Mouse (Mus musculus) heart, embryonic 13.5 days (tissue): ENCODE measurements around the gene Arsa. TPM values are rescaled to one million over a fixed set of nuclear protein-coding genes. Genes with fewer than 3 reads are reported as not detected.

Experiments
- ATAC-seq: fragments of 200-750 bp; cut with Nextera tagmentation; 2 replicates; pipeline ENCODE4 v1.8.0; 2017; ENCODE audit warnings: moderate TSS enrichment; ENCODE audit not compliant: insufficient number of reproducible peaks, low FRiP score, low TSS enrichment; ENCODE audit errors: extremely low read depth
- H3K27ac ChIP-seq: fragments of 300-500 bp; sonication (generic); replicated peaks from 2 replicates; pipeline ENCODE4 v1.5.1; 2015; ENCODE audit warnings: moderate library complexity, mild to moderate bottlenecking, inconsistent platforms
- H3K27me3 ChIP-seq: fragments of 300-500 bp; sonication (generic); replicated peaks from 2 replicates; pipeline ENCODE4 v1.6.1; 2015; ENCODE audit warnings: mild to moderate bottlenecking, inconsistent platforms
- H3K36me3 ChIP-seq: fragments of 300-500 bp; sonication (generic); 2 replicates; pipeline ENCODE4 v1.6.1; 2015; ENCODE audit warnings: mild to moderate bottlenecking, inconsistent platforms
- H3K4me1 ChIP-seq: fragments of 300-500 bp; sonication (generic); 2 replicates; pipeline ENCODE4 v1.6.1; 2015; ENCODE audit warnings: inconsistent platforms
- H3K4me2 ChIP-seq: fragments of 300-500 bp; sonication (generic); 2 replicates; pipeline ENCODE4 v1.6.1; 2015; ENCODE audit warnings: inconsistent platforms, mild to moderate bottlenecking, moderate library complexity
- H3K4me3 ChIP-seq: fragments of 300-500 bp; sonication (generic); 2 replicates; pipeline ENCODE4 v1.5.1; 2015; ENCODE audit warnings: moderate library complexity, mild to moderate bottlenecking, inconsistent platforms
- H3K9ac ChIP-seq: fragments of 300-500 bp; sonication (generic); 2 replicates; pipeline ENCODE4 v1.6.1; 2015; ENCODE audit warnings: inconsistent platforms, mild to moderate bottlenecking, moderate library complexity
- H3K9me3 ChIP-seq: fragments of 300-500 bp; sonication (generic); 2 replicates; pipeline ENCODE4 v1.6.1; 2016; ENCODE audit warnings: inconsistent platforms
- WGBS: fragments of 180-500 bp; shearing (Covaris S2); methylation state at CpG from one replicate; pipeline ENCODE4 v1.1.7; 2015; ENCODE audit warnings: mixed read lengths; 5-methylcytosine and 5-hydroxymethylcytosine counted together
- polyA plus RNA-seq: library from polyadenylated mRNA; unstranded; fragments of >200 nt; fragmentation: Nextera tagmentation; extraction: Ambion mirVana; gene quantifications from 2 replicates; pipeline ENCODE4 v1.2.1, GENCODE M21; 2015

Arsa gene
- polyA plus RNA-seq, 1 experiment from 2014 or later: 15.1 TPM

DNA sequence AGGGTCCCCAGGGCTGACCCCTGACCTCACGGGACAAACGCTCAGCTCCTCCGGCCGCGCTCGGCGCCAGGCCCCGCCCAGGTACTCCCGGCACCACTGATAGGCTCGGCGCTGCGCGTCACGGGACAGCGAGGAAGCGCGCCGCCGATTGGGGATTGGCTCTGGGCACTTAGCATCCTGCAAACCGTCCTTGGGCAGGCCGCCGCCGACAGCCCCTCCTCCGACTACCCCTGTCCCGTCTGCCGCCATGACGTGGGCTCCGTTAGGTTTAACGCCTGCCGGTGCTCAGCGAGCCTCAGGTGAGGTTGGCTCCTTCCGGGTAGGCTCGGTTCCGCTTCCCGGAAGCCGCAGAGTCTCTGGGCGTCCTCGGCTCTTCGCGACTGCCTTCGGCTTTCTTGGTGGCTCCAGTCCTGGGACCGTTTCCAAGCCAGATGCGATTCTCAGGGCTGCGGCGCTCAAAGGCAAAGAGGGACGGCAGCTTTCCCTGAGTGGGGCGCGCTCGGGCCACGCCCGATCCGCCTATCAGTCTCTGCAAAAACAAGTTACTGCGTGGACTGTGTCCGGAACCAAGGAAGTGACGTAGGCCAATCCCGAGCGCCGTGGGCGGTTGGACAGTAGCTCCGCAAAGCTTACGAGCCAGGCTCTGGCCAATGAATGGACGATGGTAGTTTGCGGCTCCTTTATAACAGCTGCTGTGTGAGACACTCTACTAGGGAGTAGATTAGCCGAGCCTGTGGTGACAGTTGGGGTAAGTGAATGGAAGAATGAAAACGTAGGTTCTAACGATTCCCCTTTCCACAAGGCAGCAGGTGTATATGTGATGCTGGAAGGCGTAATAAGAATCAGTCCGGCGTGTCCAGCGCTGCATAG, 47.6 kb downstream of the Arsa start, which contains the start of the genes C730034F03Rik, Gm44502 and Chkb:
TSS of gene C730034F03Rik (plus strand) at position 238 of the 870 bp plus-strand sequence.
TSS of gene Gm44502 (minus strand) at position 345 of the 870 bp plus-strand sequence.
TSS of gene Chkb (minus strand) at position 557 of the 870 bp plus-strand sequence.
- no peaks in the 10 kb centered on the region for H3K27me3 ChIP-seq
- peak within 1 kb of the TSS; percentile 78 for H3K4me3 ChIP-seq
- H3K9ac ChIP-seq: peak within 1 kb of the TSS; percentile 87
- peaks cover 25% of the 10 kb centered on the region for H3K36me3 ChIP-seq
- peak within 1 kb of the TSS; percentile 93 for H3K4me2 ChIP-seq
- no peaks in the 10 kb centered on the region for H3K9me3 ChIP-seq
- peaks cover 47% of the 10 kb centered on the region for H3K4me1 ChIP-seq
- ATAC-seq: peak; percentile 85
- under 1% methylated on average over 70 of the region's 70 CpGs for WGBS
- peak within 1 kb of the TSS; percentile 98 for H3K27ac ChIP-seq

DNA sequence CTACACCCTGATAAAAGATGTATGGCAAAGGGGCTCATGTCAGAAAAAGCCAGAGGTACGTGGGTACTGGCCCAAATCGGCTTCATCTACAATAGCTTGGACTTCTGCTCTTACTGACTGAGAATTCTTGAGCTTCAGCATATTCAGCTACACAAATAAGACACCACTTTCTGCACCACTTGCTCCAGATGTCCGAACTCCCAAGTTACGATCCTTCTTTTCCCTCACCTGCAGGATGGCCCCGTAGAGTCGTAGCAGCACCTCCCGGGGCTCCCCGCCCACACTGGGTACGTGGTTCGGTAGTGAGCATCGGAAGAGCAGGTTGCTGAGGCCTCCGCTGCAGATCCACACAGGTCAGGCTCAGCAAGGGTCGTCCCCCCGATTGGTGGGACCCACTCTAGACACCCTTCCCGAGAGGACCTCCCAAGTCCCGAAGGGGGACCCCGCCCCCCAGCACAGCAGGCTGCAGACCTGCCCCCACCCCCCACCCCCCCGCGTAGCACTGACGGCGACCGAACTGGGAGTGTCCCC, 48.3 kb downstream of the Arsa start:
- Histone ChIP-seq H3K9me3 (no peaks in the 10 kb centered on the region), H3K4me3 (peak overlapping the region; percentile 78), H3K36me3 (peaks cover 32% of the 10 kb centered on the region), H3K27ac (peak overlapping the region; percentile 98), H3K4me2 (peak overlapping the region; percentile 93), H3K9ac (peak overlapping the region; percentile 87), H3K27me3 (no peaks in the 10 kb centered on the region), H3K4me1 (peaks cover 54% of the 10 kb centered on the region)
- WGBS: 4% methylated on average over 22 of the region's 22 CpGs
- ATAC-seq: 0 out of 2 replicates have a peak, but pooled peaks have one; percentile 15

DNA sequence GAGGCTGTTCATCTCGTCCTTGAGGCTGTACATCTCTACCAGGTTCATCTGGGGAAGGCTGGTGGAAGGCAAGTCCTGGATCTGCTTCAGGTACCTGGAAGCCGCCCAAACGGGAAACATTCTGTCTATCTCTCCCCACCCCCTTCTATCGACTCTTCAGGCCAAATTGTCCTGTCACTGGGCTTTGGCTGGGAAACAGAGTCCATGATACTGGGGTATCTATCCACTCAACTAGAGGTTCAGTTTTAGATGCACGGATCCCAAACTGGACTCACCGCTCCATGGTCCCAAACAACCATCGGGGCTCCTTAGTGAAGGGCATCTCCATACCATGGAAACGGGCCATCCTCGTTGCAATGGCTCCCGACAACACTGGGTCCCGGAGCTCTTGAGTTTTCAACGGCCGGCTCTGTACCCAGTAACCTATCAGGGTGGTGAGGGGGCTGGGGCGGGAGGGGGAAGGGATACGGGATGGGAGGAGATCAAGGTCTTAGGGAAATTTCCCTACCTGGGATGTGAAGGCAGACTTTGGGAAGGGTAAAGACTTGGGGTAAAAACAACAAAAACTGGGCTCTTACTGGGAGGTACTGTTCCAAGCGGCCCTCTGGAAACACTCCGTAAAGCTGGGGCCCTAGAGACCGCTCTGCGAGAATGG, 49.0 kb downstream of the Arsa start:
- H3K27me3 ChIP-seq: no peaks in the 10 kb centered on the region
- peak overlapping the region; percentile 93 for H3K4me2 ChIP-seq
- peak overlapping the region; percentile 87 for H3K9ac ChIP-seq
- H3K27ac ChIP-seq: peak overlapping the region; percentile 98; the same call in 1 of the 2 replicates
- peak overlapping the region; percentile 78 for H3K4me3 ChIP-seq
- no peak for ATAC-seq
- peaks cover 60% of the 10 kb centered on the region for H3K4me1 ChIP-seq
- H3K9me3 ChIP-seq: no peaks in the 10 kb centered on the region
- H3K36me3 ChIP-seq: peaks cover 39% of the 10 kb centered on the region
- WGBS: 75% methylated on average over 19 of the region's 19 CpGs

DNA sequence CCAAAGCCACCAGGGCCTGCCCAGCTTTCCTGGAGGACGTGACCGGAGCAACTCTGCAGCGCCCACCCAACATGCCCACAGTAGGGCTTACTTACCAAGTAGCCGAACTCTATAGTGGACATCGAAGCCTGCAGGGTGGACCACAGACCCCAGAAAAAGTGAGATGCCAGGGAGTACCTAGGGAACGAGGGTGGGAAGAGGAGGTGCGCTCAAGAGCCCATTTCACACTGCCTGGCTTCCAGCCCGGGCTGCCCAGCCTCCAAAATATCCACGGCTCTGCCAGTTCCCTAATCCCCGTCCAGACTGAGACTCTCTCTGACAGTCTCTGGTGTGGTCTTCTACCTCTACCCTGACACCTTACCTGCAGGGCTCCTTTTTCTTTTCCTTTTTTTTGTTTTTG, 50.5 kb downstream of the Arsa start:
- ATAC-seq: no peak
- Histone ChIP-seq H3K4me3 (no peak overlapping the region), H3K9ac (peak overlapping the region; percentile 91), H3K9me3 (no peaks in the 10 kb centered on the region), H3K36me3 (peaks cover 53% of the 10 kb centered on the region), H3K4me1 (peaks cover 57% of the 10 kb centered on the region), H3K27me3 (no peaks in the 10 kb centered on the region), H3K4me2 (peak overlapping the region; percentile 69; the same call in 1 of the 2 replicates), H3K27ac (peak overlapping the region; percentile 98)
- 85% methylated on average over 10 of the region's 10 CpGs for WGBS

DNA sequence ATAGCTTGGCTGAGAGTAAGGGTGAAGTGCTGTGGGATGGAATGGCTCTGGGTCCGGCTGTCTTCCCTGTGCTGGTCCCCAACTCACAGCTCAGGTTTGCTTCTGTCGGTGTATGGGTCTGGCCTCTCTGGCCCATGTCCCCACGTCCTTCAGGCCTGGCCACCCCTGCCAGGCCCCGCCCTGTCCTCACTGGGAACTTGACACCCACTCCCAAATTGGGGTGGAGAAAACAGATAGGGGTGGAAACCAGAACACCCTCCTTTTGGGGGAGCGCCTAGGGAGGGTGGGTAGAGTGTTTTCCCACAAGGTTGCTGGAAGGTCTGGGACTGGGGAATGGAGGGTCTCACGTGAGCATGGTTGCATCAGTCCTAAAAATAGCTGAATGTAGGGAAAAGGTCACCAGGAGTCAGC, 51.5 kb downstream of the Arsa start, which contains the start of gene Cpt1b:
TSS of gene Cpt1b (minus strand) at position 153 of the 411 bp plus-strand sequence.
- H3K4me2 ChIP-seq: peak within 1 kb of the TSS; percentile 69
- peaks cover 61% of the 10 kb centered on the region for H3K36me3 ChIP-seq
- 15% methylated on average over 6 of the region's 6 CpGs for WGBS
- H3K4me1 ChIP-seq: peaks cover 48% of the 10 kb centered on the region
- peak within 1 kb of the TSS; percentile 98 for H3K27ac ChIP-seq
- peak within 1 kb of the TSS; percentile 61 for H3K4me3 ChIP-seq
- H3K9me3 ChIP-seq: no peaks in the 10 kb centered on the region
- peak; percentile 44 for ATAC-seq
- no peaks in the 10 kb centered on the region for H3K27me3 ChIP-seq
- peak within 1 kb of the TSS; percentile 91 for H3K9ac ChIP-seq

DNA sequence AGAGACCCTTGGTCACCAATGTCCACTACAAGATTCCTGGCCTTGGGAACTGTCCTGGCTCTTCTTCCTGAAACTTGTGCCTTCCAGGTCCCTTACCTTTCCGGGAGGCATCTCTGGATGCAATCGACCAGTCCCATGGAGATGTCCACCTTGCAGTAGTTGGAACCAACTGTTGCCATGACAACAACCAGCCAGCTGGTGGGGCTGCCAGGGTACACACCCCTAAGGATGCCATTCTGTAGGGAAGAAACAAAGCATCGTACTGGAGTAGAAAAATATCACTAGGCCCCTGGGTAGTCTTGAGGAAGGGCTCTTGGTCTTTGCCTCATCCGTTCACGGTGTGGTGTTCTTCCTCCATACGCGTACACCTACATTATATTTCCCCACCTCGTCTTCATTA, 52.6 kb downstream of the Arsa start:
- H3K4me2 ChIP-seq: peak overlapping the region; percentile 69
- no peak for ATAC-seq
- peaks cover 72% of the 10 kb centered on the region for H3K36me3 ChIP-seq
- H3K4me1 ChIP-seq: peaks cover 42% of the 10 kb centered on the region
- peak overlapping the region; percentile 61 for H3K4me3 ChIP-seq
- H3K9me3 ChIP-seq: no peaks in the 10 kb centered on the region
- WGBS: 71% methylated on average over 8 of the region's 8 CpGs
- H3K27me3 ChIP-seq: no peaks in the 10 kb centered on the region
- peak overlapping the region; percentile 98 for H3K27ac ChIP-seq
- peak overlapping the region; percentile 91 for H3K9ac ChIP-seq

Other genes with a start within 250 kb of the Arsa start
- 34.3 and 38.3 TPM in 2 replicates for gene Sbf1, start 162.1 kb downstream of the Arsa start, polyA plus RNA-seq
- gene Adm2, start 154.7 kb downstream of the Arsa start, polyA plus RNA-seq: 0.66 and 0.85 TPM in 2 replicates
- 0.34 TPM in 1 of 2 replicates, not detected in the other for gene Miox, start 143.0 kb downstream of the Arsa start, polyA plus RNA-seq
- 43.8 and 46.2 TPM in 2 replicates for gene Lmf2, start 121.8 kb downstream of the Arsa start, polyA plus RNA-seq
- 94.1 and 109 TPM in 2 replicates for gene Ncaph2, start 121.7 kb downstream of the Arsa start, polyA plus RNA-seq
- gene Sco2, start 103.6 kb downstream of the Arsa start, polyA plus RNA-seq: 7.1 and 7.2 TPM in 2 replicates
- 0.99 and 1.0 TPM in 2 replicates for gene Tymp, start 100.4 kb downstream of the Arsa start, polyA plus RNA-seq
- gene Odf3b, start 98.1 kb downstream of the Arsa start, polyA plus RNA-seq: 0.28 and 0.76 TPM in 2 replicates
- 0.04 TPM in 1 of 2 replicates, not detected in the other for gene Klhdc7b, start 92.5 kb downstream of the Arsa start, polyA plus RNA-seq
- gene Syce3, start 66.9 kb downstream of the Arsa start, polyA plus RNA-seq: not detected in 2 replicates
- 139 and 147 TPM in 2 replicates for gene Cpt1b, start 51.6 kb downstream of the Arsa start, polyA plus RNA-seq
- gene C730034F03Rik, start 47.8 kb downstream of the Arsa start, polyA plus RNA-seq: 2.4 and 3.0 TPM in 2 replicates
- 0.53 and 0.90 TPM in 2 replicates for gene Gm44502, start 47.7 kb downstream of the Arsa start, polyA plus RNA-seq
- gene Chkb, start 47.5 kb downstream of the Arsa start, polyA plus RNA-seq: 65.1 and 71.5 TPM in 2 replicates
- gene Mapk8ip2, start 23.5 kb downstream of the Arsa start, polyA plus RNA-seq: 0.27 and 0.45 TPM in 2 replicates
- gene Shank3, start 22.2 kb upstream of the Arsa start, polyA plus RNA-seq: 1.7 and 2.0 TPM in 2 replicates
- gene Acr, start 90.9 kb upstream of the Arsa start, polyA plus RNA-seq: 0.24 and 0.33 TPM in 2 replicates
- gene Rabl2, start 114.5 kb upstream of the Arsa start, polyA plus RNA-seq: 19.2 and 21.4 TPM in 2 replicates